Mouse (Mus musculus) yolk sac, embryonic 10.5 days (tissue): ENCODE measurements around the gene 4930550C14Rik.
A peak's percentile ranks its signal among the peaks of the same experiment; 100 is the strongest.

ENCODE experiments used
- DNase-seq: peaks from one replicate; pipeline ENCODE4 v3.0.0-alpha.2; 2017; ENCODE audit warnings: low spot score

The 4930550C14Rik gene

DNA sequence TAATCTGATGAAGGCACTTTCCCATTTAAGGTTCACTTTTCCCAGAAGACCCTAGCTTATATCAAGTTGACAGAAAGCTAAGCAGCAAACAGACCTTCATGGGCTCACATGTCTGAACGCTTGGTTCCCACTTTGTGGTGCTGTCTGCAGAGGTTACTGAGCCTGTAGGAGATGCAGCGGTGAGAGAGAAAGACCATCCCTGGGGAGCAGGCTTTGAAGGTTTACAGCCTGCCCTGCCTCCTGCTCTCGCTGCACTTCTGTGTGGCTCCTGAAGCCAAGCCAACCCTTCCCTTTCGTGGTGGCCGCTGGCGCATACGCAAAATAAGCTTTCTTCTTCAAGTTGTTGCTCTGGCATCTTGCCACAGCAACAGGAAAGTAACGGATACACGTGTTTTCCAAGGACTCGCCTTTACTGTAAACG, at the start of gene 4930550C14Rik:
4930550C14Rik (plus strand) TSS at position 35 of the 421 bp plus-strand sequence.
- DNase-seq: no peak

DNA sequence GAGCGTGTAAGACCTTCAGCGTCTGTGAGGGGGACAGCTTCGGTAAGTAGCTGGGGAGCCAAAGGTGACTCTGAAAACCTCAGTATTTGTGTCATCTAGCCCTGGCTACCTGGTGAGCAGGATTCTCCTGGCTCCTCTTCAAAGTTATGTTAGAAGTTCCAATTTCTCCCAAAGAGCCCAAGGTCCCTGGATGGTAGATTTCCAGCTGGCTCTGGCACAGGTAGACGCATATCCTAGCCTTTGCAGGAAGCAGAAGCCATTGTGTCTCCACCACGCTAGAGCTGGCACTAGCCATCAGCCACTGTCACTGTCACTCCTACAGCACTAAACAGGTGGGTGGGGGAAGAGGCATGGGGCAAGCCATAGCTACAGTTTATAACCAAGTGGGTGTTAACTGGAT, 49.0 kb upstream of the 4930550C14Rik start:
- DNase-seq: no peak

DNA sequence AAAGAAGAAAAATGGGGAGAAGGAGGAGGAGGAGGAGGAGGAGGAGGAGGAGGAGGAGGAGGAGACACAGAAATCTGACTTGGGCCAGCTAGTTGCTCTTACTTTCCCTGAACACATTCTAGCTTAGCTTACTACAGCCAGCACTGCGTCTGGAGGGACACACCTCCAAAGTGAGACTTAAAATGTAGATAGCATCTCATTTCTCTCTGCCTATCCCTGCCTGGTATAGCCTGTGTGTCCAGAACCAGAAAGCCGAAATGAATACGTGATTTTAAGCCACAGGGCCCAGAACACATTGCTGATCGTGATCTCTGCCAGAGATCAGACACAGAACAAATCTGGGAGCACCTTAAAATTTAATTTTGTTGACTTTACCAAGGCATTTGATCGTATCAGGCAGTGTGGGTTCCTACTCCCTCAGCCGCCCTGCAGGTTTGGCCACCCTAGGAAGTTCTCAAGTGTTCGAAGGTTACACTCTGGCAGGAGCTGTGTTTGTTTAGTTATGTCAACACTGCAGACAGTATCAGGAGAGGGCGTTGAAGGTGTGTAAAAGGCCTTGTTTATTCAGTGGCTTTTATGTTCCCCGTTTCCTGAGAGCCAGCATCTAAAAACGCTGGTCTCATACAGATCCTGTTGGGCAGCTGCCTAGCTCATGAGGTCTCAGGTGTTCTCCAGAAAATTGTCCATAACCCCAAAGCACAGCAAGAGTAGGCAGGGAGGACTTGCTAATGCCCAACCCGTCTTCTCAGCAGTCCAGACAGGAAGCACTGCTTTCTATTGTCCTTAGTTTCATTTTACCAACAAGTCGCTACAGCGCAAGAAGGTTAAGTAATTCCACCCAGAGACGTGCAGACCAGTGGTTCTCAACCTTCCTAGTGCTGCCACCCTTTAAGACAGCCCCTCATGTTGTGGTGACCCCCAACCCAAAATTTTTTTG, 45.6 kb upstream of the 4930550C14Rik start:
- DNase-seq: peak; percentile 83

DNA sequence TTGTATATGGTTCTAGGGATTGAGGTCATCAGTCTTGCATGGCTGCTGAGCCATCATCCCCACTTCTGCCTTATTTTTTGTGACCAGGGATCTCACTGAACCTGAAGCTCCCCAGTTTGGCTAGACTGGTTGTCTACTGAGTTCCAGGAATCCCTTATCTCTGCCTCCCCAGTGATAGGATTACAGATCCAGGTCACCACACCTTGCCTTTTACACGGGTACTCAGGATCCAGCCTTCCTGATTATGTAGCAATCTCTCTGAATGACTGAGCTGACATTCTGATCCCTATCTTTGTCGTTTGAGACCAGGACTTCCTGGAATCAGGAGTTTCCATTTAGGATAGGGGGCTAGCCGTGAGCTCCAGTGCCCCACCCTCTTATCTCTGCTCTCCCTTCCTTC, 30.8 kb upstream of the 4930550C14Rik start:
- DNase-seq: peak; percentile 70

DNA sequence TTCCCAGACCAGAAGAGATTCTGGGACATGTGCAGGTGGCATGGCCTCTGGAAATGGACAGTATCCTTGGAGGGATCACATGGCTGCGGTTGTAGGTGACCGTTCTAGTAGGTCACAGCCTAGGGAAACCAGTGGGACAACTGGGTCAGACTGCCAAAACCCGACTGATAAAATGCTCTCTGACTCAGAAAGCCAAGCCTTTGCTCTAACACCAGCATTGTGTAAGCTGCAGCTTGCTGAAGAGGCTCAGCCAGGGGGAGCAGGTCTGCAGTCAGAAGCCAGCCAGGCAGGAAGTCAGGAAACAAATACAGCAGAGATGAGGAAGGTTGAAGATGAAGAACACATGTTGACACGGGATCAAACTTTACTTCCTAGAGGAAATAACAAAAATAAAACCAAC, 26.2 kb upstream of the 4930550C14Rik start:
- peak; percentile 27 for DNase-seq

DNA sequence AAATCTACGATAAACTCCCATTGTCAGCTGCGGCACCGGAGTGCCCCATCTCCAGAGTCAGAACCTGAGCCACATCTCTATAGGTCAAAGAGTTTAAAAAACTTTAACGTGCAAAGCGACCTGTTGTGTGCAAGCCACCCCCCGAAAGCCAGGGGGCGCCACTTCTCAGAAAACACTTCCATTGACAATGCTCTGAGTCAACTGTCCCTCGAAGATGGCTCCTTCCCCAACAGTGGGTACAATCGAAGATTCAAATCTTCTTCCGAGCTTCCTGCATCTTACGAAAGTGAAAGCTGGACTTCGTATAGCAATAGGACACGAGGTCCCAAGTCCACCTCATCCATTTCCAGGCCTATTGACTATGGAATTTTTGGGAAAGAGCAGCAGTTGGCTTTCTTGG, 25.3 kb upstream of the 4930550C14Rik start:
- no peak for DNase-seq

DNA sequence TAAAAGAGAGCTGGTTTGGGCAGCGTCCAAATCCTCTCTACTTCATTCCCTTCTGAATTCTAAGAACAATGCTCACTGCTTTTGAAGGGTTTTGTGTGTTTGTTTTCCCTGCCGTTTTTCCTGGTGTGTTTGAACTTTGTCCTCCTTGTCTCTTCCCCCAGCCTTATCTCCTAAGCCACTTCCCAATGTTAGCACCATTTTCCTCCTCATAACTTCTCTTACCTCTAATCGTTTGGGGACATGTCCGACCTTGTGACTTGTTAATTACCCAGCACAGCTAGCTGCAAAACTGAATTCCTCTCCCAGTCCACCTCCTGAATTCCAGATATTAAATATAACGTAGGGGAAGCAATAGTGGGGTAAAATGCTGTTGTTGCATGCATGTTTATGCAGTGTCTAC, 24.5 kb upstream of the 4930550C14Rik start:
- DNase-seq: peak; percentile 59

DNA sequence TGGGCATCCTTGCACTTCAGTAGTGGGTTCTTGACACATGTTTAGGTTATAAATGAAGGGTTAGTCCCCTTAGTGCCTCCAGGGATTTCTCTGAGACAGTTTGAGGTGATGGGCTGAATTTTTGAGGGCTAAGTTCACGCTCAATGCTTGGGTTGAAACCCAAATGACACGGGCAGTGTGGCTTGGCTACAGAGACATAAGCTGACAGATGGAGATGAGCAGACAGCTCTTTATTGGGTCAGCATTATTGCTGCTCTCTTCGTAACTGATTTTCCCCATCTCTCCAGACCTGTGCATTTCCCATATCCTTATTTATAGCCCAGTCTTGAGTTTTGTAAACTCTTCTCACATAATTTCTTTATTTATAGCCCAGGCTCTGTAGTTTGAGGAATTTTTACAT, 24.0 kb upstream of the 4930550C14Rik start:
- no peak for DNase-seq

DNA sequence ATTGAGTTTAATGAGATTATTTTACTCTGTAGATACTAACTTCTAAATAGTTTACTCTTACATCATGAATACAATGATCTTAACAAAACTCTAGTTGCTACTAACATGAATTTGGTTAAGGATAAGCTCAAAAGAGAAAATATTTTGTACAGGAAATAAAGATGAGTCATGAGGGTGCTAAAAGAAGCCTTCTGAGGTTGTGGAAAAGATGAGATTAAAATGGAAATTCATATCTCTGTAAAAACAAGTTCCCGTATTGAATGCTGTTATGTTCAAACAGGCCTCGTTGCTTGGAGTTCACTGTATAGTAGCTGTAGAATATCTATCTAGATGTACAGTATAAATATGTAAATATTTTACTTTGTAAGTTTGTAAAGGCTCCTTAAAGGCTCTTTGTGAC, 21.5 kb upstream of the 4930550C14Rik start:
- DNase-seq: no peak

DNA sequence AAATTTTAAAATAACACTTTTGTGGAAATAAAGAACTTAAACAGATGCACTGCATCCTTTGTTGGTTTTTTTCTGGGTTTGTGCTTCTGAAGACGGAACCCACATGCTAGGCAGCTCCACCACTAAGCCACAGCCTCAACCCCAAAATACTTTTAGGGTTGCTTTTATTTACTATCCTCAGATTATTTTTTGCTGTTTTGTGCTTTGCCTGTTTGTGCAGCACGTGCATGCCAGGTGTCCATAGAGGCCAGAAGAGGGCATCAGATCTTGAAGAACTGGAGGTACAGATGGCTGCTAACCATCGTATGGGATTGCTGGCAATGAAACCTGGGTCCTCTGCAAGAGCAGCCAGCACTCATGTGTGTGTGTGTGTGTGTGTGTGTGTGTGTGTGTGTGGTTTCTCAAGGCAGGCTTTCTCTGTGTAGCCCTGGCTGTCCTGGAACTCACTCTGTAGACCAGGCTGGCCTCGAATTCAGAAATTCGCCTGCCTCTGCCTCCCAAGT, 21.0 kb upstream of the 4930550C14Rik start:
- no peak for DNase-seq

DNA sequence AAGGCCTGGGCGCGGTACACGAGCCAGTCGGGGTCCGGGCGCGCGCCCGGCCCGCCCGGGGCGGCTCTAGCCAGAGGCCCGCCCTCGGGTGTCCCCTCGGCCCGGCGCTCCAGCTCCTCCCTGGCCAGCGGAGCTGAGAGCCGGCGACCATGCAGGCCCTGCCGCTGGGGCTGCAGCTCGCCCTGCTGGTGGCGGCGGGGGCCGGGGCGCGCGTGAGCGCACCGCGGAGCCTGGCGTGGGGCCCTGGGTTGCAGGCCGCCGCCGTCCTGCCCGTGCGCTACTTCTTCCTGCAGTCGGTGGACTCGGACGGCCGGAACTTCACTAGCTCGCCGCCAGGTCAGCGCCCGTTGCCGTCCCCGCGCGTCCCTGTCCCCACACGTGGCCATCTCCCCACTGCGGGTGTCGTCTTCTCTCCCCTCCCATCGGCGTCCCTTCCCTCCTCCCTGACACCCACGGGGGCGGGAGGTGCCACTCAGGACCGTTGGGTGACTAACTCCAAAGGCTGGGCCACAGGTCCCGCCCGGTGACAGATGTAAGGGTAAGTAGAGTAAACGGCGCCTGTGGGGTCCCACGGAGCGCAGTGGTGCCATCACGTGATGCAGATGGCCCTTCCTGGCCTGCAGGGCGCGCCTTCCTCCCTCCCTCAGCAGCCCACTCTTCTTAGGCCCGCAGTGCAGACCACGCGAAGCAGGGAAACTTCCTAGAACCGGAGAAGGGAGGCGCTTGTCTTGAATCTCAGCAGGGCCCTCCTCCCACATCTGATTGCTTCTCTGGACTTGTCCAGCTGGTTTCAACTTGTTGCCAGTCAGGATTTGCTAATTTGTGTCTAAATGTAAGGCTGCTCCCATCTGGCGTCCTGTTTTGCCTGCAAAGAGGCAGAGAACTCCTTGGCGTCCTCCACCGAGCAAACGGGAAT, 17.9 kb upstream of the 4930550C14Rik start, which contains the start of gene Kdelc2:
Kdelc2 (plus strand) TSS at position 75 of the 916 bp plus-strand sequence.
- peak; percentile 91 for DNase-seq

DNA sequence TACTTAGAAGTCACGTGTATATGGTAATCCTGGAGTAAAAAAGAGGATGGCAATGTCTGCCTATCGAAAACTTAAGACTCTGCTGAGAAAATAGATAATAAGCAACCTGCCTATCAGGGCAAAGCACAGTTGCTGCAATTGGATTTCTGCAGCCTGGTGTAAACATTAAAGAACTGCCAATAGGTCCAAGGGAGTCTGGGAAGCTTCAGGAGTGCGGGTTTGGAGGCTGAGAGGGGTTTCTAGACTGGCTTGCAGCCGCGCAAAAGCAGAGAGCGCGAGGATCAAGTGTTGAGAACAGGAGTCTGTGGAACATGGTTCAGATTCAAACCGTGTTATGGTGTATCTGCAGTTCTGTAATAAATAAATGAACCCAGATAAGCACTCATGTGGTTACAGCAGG, 17.3 kb upstream of the 4930550C14Rik start:
- no peak for DNase-seq

DNA sequence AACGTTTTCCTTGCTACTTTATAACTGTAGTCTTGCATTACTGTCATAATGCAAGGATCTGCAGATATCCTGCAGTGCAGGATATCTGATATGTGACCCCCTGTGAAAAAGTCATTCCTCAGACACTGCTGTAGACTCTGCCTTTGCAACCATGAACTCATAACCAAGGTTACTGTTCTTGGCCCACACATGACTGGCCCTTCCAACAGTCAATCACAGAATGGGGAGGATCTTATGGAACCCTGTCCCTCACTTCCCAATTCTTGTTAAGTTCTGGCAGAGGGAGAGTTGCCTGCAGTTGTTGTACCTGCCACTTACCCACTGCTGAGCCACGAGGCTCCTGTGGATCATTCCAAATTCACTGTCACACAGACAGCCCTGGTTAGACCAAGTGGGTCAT, 14.7 kb upstream of the 4930550C14Rik start:
- no peak for DNase-seq

DNA sequence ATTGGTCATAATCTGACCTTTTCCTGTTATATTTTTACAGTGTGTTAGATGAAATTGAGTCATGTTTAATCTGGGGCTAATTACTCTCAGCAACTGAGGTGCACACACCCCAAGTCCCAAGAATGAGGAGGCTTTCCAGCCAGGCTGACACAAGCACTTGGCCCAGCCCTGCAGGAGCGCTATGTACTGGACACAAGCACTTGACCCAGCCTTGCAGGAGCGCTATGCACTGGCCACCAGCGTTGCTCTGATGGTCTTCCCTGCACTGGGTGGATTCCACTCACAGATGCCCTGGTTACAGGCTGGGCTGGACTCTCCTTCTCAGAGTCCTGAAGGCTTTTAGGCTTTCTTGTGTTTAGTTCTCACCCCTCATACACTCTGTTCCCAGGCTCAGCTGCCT, 13.0 kb upstream of the 4930550C14Rik start:
- no peak for DNase-seq

DNA sequence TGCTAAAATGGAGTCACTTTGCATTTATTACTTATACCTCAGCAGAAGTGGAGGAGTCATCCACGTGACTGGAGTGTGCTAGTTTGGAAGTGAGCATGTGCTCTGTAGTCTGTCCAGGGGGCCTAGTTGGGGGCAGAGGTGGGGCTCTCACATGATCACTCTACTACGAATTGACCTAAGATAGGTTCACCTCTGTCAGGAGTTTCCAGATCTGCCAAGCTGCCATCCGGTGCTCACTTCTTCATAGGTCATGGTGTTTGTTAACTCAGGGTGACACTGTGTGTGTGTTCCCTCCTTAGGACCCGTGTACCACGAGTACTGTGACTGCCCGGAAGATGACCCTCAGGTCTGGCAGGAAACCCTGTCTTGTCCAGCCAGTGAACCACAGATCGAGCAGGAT, 12.0 kb upstream of the 4930550C14Rik start:
- DNase-seq: no peak

DNA sequence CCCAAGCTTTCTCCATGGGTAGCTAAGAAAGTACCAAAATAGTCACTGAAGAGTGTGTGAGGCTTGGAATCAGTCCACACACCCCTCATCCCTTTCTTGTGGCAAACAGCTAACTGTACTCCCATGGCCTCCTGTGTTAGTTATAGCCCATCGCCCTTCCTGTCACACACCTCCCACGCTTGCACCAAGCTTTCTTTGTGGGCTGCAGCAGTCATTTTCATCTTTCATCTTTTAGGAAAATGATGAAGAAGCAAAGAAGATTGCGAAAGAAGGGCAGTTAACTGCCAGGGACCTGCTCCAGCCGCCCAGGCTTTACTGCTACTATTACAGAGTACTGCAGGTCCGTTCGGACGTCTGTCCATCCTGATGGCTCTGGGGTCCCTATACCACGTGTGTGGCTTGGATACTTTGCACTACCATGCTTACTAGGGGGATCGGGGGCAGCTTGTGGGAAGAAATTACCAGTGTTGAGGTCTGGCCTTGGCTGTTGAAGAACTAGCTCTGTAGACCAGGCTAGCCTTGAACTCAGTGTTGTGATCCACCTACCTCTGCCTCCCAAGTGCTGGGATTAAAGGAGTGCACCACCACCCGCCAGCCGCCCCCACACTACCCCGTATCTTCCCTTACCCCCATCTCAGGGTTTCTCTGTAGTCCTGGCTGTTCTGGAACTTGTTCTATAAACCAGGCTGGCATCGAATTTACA, 4.3 kb upstream of the 4930550C14Rik start:
- no peak for DNase-seq

DNA sequence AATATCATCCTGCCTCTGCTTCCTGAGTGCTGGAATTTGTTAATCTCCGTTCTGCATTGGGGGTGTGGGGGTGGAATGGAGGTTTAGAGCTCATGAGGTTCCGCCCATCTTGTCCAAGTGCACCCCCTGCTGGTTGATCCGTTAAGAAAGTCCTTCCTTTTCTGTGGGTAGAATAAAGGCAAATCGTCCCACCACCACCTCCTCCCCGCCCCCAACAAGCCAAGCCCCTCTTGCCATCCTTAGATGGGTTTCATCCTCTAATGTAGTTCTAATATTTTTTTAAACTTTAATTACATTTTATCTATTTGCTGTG, 3.8 kb upstream of the 4930550C14Rik start:
- peak; percentile 30 for DNase-seq

DNA sequence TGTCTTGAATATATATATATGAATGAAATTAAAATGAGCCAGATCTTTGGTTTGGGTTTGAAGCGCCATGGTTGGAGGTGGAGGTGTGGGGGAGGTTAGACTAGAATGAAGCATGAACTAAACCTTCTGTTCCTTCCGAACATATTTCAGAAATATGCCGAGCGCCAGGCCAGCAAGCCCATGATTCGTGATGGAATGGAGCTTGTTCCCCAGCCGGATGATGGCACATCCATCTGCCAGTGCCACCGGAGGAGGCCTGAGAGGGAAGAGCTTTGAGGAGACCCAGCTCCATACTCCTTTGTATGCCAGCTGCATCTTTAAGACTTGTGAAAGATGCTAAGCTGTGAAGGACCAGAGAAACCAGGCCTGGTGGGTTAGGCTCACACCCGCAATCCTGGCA, 2.6 kb upstream of the 4930550C14Rik start:
- no peak for DNase-seq

DNA sequence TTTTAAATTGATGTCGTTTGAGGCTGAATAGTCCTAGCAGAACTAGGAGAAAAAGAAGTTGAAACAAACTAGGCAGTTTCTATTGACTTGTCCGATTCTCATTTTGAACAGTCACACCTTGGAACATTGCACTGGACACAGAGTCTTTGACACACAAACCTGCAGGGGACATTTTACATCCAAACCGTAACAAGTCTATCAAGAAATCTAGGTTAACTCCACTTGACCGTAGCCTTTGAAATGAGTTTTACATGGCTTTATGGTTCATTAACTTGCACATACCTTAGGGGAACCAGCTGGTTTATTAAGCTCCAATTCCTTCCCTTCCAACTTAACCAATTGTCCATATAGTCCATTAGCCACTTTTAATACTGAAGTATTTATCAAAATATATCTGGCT, 1.4 kb upstream of the 4930550C14Rik start:
- no peak for DNase-seq

DNA sequence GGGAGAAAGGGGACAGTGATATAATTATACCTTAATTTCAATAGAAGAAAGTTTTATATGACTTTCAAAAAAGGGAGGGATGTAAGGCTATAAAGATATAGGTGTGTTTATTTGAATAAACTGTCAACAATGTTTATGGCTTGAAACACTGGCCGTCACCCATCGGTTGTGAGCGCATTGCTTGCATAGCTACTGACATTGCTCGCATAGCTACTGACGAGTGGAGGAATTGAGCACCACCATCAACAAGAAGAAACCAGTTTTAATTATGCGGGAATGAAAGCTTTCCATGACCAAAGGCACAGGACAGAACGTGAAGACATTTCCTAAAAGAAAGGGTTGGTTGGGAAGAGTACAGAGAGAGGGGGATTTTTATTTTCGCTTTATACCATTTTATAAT, 979 bp upstream of the 4930550C14Rik start:
- DNase-seq: no peak

DNA sequence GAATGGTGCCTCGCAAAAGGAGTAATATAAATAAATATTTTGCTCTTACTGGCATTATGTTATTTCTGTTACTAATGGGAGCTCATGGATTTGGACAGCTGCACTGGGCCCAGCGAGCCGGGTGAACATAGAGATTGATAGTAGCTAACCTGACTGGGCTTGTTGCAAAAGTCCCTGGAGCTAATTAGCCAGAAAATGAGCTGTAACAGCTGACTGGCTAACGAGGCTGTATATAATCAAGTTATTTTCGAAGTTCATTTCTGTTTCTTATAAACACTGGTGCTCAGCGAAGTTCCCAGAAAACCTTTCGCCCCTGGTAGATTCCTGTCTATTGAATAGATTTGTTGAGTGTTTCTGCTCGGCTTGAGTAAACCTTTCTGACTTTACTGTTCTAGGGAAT, 866 bp downstream of the 4930550C14Rik start:
- DNase-seq: no peak
